Mouse (Mus musculus): ENCODE results near the gene H2-K1.
"Not testable (repeated sequence)": the region's sequence is repeated elsewhere in the genome, so short reads cannot be mapped to it uniquely, and the experiment has no call there.

H2-K1 gene

DNA sequence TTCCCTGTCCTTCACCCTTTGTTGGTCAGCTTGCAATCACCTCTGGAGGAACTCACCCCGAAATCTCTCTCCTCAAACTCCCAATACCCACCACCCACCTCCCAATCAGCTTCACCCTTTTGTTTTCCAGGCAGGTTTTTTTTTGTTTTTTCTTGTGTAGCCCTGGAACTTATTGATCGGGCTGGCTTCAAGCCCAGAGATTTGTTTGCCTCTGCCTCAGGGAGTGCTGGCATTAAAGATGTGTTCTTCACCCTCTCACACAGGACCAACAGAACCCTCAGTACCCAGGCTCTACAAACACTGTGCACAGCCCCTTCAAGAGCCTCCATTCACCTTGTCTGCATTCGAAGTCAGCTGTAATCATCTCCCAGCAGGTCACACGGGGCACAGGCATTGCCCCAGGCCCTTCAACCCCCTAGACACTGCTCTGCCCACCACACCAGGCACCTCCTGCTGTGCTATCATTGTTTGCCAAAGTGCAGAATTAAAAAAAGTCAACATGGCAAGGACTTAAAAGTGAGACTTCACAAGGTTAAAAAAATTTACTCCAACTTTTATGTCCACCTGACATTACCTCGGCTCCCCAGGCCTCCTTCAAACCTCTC is 46.1 kb downstream of the H2-K1 start:
- DNase-seq: no peak

DNA sequence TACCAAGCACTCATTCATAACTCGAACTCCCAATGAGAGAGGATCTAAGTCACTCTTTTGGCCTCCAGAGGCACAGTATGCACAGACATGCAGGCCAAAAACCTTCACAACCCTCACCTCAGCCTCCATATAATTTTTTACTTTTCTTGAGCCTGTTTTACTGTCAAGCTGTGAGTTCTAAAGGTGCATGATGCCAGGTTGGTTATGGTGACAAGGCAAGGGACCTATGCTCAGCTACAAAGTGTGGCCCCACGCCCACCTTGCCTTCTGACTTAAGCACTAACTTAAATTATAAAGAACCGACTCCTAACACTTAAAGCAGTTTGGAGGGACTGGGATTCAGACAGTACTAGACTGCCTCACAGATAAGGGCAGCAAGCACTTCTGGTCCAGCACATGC is 46.8 kb downstream of the H2-K1 start:
- DNase-seq: no peak

DNA sequence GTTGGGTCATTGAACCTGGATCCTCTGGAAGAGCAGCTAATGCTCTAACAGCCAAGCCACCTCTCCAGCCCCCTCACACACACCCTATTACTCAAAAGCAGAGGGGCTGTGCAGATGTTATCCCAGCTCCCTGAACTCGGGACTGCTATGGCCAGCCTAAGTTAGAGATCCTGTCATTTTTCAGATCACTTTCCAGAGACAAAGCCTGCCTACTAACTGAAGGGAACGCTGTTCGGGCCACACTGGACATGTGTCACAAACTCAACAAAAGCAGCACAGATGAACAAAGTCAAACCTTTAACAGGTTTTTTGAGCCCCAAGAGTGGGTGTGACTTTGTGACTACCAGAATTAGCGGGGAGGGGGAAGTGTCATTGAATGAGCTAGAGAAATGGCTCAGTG is 47.3 kb downstream of the H2-K1 start:
- DNase-seq: no peak

DNA sequence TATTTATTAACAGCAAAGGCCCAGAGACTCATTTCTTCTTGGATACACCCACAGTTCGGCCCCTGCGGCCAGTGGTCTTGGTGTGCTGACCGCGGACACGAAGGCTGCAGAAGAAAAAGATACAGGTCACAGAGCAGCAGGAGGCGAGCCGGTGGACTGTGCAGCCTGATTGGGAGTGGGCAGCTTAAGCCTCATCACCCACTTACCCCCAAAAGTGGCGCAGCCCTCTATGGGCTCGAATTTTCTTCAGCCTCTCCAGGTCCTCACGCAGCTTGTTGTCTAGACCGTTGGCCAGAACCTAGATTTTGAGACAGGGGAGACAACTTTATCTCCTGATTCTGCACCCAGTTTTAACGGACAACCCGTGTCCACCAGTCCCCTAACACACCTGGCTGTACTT is 48.1 kb downstream of the H2-K1 start:
- not testable (repeated sequence) for DNase-seq

DNA sequence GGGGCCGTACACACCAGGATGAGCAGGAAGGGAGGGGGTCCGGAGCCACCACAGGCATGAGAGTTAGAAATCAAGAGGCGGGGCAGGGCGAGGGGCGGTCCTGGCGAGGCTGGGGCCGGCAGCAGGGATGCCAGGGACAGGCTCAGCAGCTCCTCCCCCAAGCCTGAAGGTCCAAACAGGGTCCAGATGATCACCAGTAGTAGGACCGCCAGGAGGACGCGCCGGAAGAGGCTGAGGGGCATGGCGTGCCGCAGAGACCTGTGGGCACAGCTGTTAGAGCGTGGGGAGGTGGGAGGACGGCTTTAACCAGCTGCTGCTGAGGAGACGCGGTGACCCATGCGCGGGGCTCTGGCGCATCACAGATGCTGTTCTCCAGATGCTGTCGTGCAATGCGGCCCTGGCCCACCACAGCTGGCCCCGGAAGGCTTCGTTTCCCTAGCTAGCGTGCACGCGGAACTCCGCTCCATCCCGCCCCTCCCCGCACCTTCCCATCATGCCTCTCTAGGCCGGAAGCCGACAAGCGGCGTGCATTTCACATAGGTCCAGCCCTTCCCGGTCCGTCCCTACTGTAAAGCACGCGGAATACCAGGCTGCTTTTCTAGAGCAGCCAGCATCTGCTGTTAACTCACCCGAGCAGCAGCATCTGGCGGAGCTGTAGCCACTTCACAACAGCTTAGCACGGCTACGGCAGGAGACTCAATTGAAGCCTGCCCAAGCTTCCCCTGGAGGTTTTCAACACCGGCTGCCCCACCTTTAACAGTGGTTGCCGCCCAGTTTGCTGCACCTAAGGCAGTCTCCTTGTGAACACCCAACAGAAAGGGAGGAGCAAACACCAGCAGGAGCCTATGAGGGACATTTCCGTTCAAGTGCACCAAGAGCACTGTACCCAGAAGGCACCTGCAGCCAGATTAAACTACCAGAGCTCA is 48.9 kb downstream of the H2-K1 start, which contains the start of gene B3galt4:
B3galt4 (minus strand) TSS at position 468 of the 926 bp plus-strand sequence.
- DNase-seq: peak; percentile 80

DNA sequence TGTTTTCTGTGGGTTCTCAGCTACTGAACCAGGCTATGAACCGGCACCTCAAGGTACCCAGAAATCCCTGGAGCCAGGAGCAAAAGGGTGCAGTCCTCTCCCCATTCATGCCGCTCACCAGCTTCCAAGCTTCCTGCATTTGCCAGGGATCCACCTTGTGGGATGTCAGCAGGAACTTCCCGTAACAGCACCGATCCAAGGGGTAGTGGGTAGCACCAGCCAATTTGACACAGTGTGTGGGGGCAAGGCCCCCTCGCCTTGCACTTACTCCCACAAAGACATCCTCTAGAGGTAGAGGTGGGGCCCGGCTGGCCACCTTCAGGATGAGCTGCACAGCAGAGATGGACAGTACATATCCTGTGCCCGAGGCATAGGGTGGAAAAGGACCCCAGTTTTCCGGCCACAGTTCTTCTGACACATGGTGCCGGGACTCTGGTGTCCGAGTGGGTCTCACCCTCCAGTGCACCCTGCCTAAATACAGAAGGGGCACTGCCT is 50.0 kb downstream of the H2-K1 start:
- no peak for DNase-seq

DNA sequence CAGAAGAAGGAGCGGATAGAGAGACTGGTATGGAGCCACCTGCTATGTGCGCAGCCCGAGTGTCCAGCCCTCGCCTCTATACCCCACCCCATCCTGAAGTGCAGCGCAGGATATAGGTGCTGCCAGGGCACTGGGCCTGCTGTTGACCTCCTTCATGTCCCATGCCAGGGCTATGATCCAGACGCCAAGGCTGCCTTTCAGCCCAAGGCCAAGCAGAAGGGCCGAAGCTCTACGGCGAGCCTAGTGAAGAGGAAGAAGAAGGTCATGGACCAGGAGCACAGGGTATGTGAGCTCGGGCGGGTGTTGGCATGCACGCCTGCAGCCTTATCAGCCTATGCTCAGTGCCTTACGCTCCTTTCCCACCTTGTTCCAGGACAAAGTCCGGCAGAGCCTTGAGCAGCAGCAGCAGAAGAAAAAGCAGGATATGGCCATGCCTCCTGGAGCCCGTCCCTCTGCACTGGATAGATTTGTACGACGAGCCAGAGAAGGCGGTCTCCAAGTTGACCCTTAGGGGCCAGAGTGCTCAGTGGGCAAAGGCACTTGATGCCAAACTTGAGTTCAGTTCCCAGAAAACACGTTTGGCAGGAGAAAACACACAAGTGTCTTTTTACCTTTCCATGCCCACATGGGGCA is 51.1 kb downstream of the H2-K1 start:
- no peak for DNase-seq

DNA sequence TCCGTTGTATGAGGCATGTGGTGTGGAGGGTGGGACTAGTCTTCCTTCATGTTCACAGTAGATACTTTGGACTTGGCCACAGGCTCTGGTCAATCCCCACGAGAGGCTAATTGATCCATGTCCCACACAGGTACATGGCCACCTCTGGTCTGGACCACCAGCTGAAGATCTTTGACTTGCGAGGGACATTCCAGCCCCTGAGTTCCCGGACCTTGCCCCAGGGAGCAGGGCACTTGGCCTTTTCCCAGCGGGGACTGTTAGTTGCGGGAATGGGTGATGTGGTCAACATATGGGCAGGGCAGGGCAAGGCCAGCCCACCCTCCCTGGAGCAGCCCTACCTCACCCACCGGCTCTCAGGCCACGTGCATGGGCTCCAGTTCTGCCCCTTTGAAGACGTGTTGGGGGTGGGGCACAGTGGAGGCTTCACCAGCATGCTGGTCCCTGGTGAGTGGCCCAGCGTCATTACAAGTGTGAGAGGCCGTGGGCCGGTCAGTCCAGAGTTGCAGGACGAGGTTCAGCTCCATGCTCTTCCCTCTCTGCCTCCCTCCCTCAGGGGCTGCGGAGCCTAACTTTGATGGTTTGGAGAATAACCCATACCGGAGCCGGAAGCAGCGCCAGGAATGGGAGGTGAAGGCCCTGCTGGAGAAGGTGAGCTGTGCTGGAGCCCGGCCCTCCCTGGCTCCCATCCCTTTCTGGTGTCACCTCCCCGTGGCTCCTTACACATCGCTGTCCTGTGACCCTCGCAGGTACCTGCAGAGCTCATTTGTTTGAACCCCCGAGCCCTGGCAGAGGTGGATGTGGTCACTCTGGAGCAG is 51.9 kb downstream of the H2-K1 start:
- no peak for DNase-seq

DNA sequence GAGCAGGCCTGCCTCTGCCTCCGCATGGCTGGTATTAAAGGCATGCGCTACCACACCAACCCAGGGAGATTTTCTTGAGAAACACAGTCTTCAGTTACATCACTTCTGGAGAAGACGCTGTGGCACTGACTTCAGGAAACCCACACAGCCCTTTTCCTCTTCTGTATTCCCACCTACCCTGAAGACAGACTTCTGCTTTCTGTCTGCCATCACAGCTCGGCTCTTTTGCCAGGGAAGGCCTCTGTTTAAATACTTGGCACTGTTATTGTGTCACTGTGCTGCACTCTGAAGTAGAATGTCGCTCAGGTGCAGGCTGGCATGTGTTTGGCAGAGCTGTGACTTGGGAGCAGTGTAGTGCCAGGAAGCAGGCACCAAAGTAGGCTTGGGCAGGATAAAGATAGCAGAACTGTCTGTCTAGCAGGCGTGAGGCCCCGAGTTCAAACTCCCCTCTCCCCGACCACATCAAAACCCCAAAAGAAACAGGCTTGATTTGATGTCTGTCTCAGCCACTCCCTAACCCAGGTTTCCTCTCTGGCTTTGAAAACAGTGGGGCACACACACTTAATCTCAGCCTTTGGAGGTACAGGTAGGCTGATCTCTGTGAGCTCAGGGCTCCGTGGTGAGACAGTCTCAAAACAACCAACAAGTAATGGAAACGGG is 52.6 kb downstream of the H2-K1 start:
- peak; percentile 66 for DNase-seq

Data from thymus, postnatal 25 days (tissue).